Mouse (Mus musculus): ENCODE measurements around the gene Calhm2. TPM values are rescaled to one million over a fixed set of nuclear protein-coding genes. Genes with fewer than 3 reads are reported as not detected.

Calhm2 gene
- 5.8 TPM for total RNA-seq (2023)

DNA sequence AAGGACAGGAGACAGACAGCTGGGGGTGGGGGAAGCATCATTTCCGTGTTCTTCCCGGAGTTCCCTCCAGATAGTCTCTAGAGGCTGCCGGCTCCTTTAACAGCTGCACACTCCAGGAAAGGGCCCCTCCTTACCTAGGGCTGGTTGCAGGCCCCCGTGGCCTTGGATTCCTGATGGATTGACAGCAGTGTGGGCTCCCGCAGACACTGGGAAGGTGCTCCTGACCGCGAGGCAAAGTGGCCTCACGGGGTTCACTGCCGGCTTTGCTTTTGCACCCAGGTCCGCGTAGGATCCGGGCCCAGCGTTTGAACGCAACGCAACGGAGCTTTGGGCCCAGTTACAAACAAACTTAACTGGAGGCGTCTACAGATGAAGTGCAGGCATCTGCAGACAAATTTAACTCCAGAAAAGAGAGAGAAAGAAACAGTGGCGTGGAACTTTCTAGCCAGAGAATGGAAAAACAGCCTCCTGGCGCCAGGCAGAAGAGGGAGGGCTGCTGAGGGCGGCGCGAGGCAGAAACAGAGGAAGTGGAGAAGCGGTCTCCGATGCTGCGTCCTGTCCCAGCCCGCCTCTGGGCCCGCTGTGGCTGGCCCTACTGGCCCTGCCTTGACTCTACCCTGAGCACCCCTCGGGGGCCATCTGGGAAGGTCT is at the start of gene Calhm2:
Gene Calhm2 (minus strand): TSS at position 524 of the 651 bp plus-strand sequence.

DNA sequence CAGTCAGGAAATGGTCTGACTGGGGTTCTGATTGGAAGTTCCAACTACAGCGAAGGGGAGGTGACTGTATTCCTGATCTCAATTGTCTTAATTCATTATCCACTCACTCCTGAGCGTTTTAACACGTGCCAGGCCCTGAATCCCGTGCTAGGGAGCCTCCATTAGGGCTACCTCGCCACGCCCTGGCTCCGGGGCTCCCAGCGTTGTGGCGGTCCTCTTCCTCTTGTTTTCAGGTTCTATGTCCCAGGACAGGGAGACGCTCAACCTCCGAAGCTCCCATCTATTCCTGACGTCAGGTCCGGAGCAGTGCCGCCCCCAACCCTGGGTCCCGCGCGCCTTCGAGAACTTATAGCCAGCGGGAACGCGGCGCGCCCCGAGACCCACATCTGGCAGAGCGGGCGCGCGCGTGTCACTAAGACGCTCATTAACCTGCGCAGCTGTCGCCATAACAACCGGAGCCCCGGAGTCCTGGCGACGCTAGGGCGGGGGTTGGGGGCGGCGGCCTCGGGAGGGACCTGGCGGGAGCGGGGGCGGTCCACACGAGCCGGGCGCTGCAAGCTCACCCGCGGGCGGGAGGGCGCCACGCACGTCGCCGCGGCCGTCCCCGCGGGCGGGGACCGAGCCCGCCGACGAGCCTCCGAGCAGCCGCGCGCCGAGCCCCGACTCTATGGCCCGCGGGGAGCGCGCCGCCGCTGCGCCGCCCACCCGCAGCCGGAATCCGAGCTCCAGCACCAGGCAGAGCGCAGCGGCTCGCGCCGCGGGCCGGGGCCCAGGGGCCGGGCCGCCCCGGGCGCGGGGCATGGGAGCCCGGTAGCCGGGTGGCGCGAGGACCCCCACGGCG is 40.6 kb upstream of the Calhm2 start, which contains the start of gene Neurl1a:
Gene Neurl1a (plus strand): TSS at position 390 of the 841 bp plus-strand sequence.

DNA sequence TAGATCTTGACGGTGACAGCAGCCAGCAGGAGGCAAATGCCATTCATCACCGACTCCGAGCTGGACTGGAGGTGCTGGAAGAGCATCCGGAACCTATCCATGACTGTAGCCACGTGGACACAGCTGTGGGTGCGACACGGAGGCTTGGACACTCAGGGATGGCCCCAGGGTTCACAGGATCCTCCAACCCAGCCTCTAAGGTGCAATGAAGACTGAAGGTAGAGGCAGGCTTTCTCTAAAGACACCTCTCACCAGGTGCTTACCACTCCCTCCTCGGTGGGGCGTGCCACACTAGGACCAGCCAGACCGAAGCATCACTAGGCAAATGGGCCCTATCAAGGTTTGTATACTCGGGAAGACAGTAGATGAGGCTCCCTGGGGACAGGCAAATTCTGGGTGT is 19.6 kb upstream of the Calhm2 start, which contains the start of gene Calhm3:
Gene Calhm3 (minus strand): TSS at position 101 of the 400 bp plus-strand sequence.

DNA sequence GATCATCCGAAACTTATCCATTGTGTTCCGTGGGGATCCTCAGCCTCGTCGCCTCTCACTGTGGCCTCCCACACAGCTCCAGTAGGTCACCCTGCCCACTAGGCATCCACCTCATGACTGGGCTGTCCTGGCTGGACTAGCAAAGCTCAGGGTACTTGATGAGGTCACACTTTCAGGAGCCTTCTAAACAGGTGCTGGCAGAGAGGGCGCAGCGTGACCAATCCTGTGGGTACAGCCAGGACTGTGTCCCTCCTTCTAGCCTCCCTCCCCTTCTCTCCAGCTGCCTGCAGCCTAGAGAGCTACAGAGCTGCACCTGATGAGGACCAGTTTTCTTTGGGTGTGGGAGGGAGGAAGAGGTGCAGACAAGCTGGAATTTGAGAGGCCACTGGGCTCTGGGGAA is 6.1 kb upstream of the Calhm2 start, which contains the start of gene Calhm1:
Gene Calhm1 (minus strand): TSS at position 101 of the 400 bp plus-strand sequence.

GRCm38 (mm10) chr19:47090550-47091156 is 47.4 kb downstream of the Calhm2 start, which contains the start of the genes Usmg5 and Pdcd11:
Gene Usmg5 (minus strand): TSS chr19:47090647.
Gene Pdcd11 (plus strand): TSS chr19:47090768.

DNA sequence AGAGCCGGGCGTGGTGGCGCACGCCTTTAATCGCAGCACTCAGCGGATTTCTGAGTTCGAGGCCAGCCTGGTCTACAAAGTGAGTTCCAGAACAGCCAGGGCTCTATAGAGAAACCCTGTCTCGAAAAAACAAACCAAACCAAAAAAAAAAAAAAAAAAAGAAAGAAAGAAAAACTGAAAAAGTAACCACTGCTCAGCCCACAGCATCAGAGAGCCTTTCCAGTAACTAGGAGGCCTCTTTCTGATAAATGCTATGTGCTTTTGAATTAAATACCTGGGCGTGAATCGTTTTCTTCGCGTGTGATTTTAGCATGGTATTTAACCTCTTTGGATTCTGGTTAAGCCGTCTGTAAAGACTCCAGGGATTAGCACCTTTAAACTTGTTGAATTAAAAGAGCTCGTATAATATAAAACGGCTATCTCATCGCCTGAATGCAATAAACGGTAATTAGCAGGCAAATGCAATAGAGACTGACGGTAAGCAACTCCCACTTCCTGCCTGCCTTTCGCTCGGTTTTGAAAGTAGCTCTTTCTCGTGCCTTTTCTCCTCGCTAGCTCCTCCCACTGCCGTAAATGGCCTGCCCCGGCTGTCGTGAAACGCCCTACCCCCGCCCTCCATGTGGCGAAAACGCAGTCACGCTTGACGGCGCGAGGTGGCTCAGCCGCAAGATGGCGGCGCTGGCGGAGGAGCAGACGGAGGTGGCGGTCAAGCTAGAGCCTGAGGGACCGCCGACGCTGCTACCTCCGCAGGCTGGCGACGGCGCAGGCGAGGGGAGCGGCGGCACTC is 70.8 kb downstream of the Calhm2 start, which contains the start of gene Taf5:
Gene Taf5 (plus strand): TSS at position 651 of the 787 bp plus-strand sequence.

Other genes starting within 250 kb of the Calhm2 start
- not detected for gene Ina, start 123.6 kb downstream of the Calhm2 start, total RNA-seq (2023)
- 91.2 TPM for gene Nt5c2, start 123.1 kb downstream of the Calhm2 start, total RNA-seq (2023)
- gene Pcgf6, start 87.4 kb downstream of the Calhm2 start, total RNA-seq (2023): 17.9 TPM
- gene Taf5, start 70.5 kb downstream of the Calhm2 start, total RNA-seq (2023): 14.7 TPM
- 171 TPM for gene Usmg5, start 47.6 kb downstream of the Calhm2 start, total RNA-seq (2023)
- 41.1 TPM for gene Pdcd11, start 47.5 kb downstream of the Calhm2 start, total RNA-seq (2023)
- gene Calhm1, start 6.0 kb upstream of the Calhm2 start, total RNA-seq (2023): not detected
- gene Calhm3, start 19.5 kb upstream of the Calhm2 start, total RNA-seq (2023): not detected
- gene Neurl1a, start 40.5 kb upstream of the Calhm2 start, total RNA-seq (2023): not detected

All from CD4-positive naive resting alpha-beta T cell, adult 76 days (primary cell).